Mouse (Mus musculus): ENCODE measurements at regions not wholly inside any gene's neighbourhood (a gene's known extent, or its start where the extent isn't known, plus 50 kb on each side); places are given as distances from the start of the nearest gene placed in this dataset.

- DNase-seq (ENCODE audit: low spot score) = no peak
- 87% methylated on average over 13 of the region's 13 CpGs for WGBS
- Histone ChIP-seq H3K4me3 (no peak overlapping the region), H3K9me3 (peaks cover 2% of the 10 kb centered on the region; the same call in 1 of the 2 replicates), H3K27ac (replicated peaks) (no peak overlapping the region), H3K4me1 (no peaks in the 10 kb centered on the region), H3K27me3 (replicated peaks; ENCODE audit: low read depth, poor library complexity, severe bottlenecking) (no peaks in the 10 kb centered on the region), H3K36me3 (replicated peaks) (no peaks in the 10 kb centered on the region)
Measured at GRCm38 (mm10) chr1:185587671-185588347, 133.2 kb downstream of the Slc30a10 start.

GRCm38 (mm10) chr1:185588348-185588719 lies 133.7 kb downstream of the Slc30a10 start:
- Histone ChIP-seq H3K27me3 (replicated peaks; ENCODE audit: low read depth, poor library complexity, severe bottlenecking) (no peaks in the 10 kb centered on the region), H3K4me3 (no peak overlapping the region), H3K4me1 (no peaks in the 10 kb centered on the region), H3K36me3 (replicated peaks) (no peaks in the 10 kb centered on the region), H3K9me3 (peaks cover 2% of the 10 kb centered on the region; the same call in 1 of the 2 replicates), H3K27ac (replicated peaks) (no peak overlapping the region)
- WGBS = 92% methylated on average over 4 of the region's 4 CpGs
- no peak for DNase-seq (ENCODE audit: low spot score)

- Histone ChIP-seq H3K27me3 (replicated peaks; ENCODE audit: low read depth, poor library complexity, severe bottlenecking) (no peaks in the 10 kb centered on the region), H3K4me3 (no peak overlapping the region), H3K4me1 (no peaks in the 10 kb centered on the region), H3K27ac (replicated peaks) (no peak overlapping the region), H3K36me3 (replicated peaks) (no peaks in the 10 kb centered on the region), H3K9me3 (peaks cover 5% of the 10 kb centered on the region; the same call in 1 of the 2 replicates)
- no peak for DNase-seq (ENCODE audit: low spot score)
- 84% methylated on average over 5 of the region's 5 CpGs for WGBS
Measured at GRCm38 (mm10) chr1:185596815-185597214, 142.2 kb downstream of the Slc30a10 start.

- H3K4me3 ChIP-seq = no peak overlapping the region
- no peaks in the 10 kb centered on the region for H3K27me3 ChIP-seq (replicated peaks; ENCODE audit: low read depth, poor library complexity, severe bottlenecking)
- DNase-seq (ENCODE audit: low spot score) = no peak
- WGBS = 89% methylated on average over 7 of the region's 7 CpGs
- H3K9me3 ChIP-seq = peaks cover 5% of the 10 kb centered on the region; the same call in 1 of the 2 replicates
- H3K4me1 ChIP-seq = no peaks in the 10 kb centered on the region
- no peak overlapping the region for H3K27ac ChIP-seq (replicated peaks)
- no peaks in the 10 kb centered on the region for H3K36me3 ChIP-seq (replicated peaks)
Measured at GRCm38 (mm10) chr1:185598514-185598913, 143.9 kb downstream of the Slc30a10 start.

- DNase-seq (ENCODE audit: low spot score) = no peak
- H3K4me1 ChIP-seq = no peaks in the 10 kb centered on the region
- H3K4me3 ChIP-seq = no peak overlapping the region
- no peaks in the 10 kb centered on the region for H3K36me3 ChIP-seq (replicated peaks)
- no peak overlapping the region for H3K27ac ChIP-seq (replicated peaks)
- H3K9me3 ChIP-seq = peaks cover 5% of the 10 kb centered on the region; the same call in 1 of the 2 replicates
- no peaks in the 10 kb centered on the region for H3K27me3 ChIP-seq (replicated peaks; ENCODE audit: low read depth, poor library complexity, severe bottlenecking)
- WGBS = 86% methylated on average over 1 of the region's 1 CpGs
Measured at GRCm38 (mm10) chr1:185601166-185601565, 146.5 kb downstream of the Slc30a10 start.

GRCm38 (mm10) chr1:185605996-185606395 lies 151.3 kb downstream of the Slc30a10 start:
- H3K36me3 ChIP-seq (replicated peaks) = no peaks in the 10 kb centered on the region
- no peak overlapping the region for H3K27ac ChIP-seq (replicated peaks)
- no peaks in the 10 kb centered on the region for H3K27me3 ChIP-seq (replicated peaks; ENCODE audit: low read depth, poor library complexity, severe bottlenecking)
- no peaks in the 10 kb centered on the region for H3K4me1 ChIP-seq
- DNase-seq (ENCODE audit: low spot score) = no peak
- no peak overlapping the region for H3K4me3 ChIP-seq
- 84% methylated on average over 4 of the region's 4 CpGs for WGBS
- no peaks in the 10 kb centered on the region for H3K9me3 ChIP-seq

GRCm38 (mm10) chr1:185607611-185608010 lies 153.0 kb downstream of the Slc30a10 start:
- WGBS = 86% methylated on average over 5 of the region's 5 CpGs
- H3K9me3 ChIP-seq = no peaks in the 10 kb centered on the region

GRCm38 (mm10) chr1:185608440-185608839 lies 153.8 kb downstream of the Slc30a10 start:
- no peaks in the 10 kb centered on the region for H3K4me1 ChIP-seq
- WGBS = 91% methylated on average over 3 of the region's 3 CpGs
- H3K4me3 ChIP-seq = no peak overlapping the region
- H3K36me3 ChIP-seq (replicated peaks) = no peaks in the 10 kb centered on the region
- H3K9me3 ChIP-seq = no peaks in the 10 kb centered on the region
- no peak for DNase-seq (ENCODE audit: low spot score)
- H3K27ac ChIP-seq (replicated peaks) = no peak overlapping the region
- H3K27me3 ChIP-seq (replicated peaks; ENCODE audit: low read depth, poor library complexity, severe bottlenecking) = no peaks in the 10 kb centered on the region

More at GRCm38 (mm10) chr1:185607611-185608010, 153.0 kb downstream of the Slc30a10 start:
- Histone ChIP-seq H3K4me1 (no peaks in the 10 kb centered on the region), H3K27me3 (replicated peaks; ENCODE audit: low read depth, poor library complexity, severe bottlenecking) (no peaks in the 10 kb centered on the region), H3K36me3 (replicated peaks) (no peaks in the 10 kb centered on the region), H3K4me3 (no peak overlapping the region), H3K27ac (replicated peaks) (no peak overlapping the region)
- DNase-seq (ENCODE audit: low spot score) = no peak

GRCm38 (mm10) chr1:185610586-185610985 lies 155.9 kb downstream of the Slc30a10 start:
- no peak for DNase-seq (ENCODE audit: low spot score)
- 75% methylated on average over 3 of the region's 3 CpGs for WGBS

GRCm38 (mm10) chr1:185615819-185616429 lies 161.3 kb downstream of the Slc30a10 start:
- DNase-seq (ENCODE audit: low spot score) = no peak
- no peaks in the 10 kb centered on the region for H3K9me3 ChIP-seq
- H3K27ac ChIP-seq (replicated peaks) = no peak overlapping the region
- peaks cover 7% of the 10 kb centered on the region; the same call in 1 of the 2 replicates for H3K4me1 ChIP-seq
- no peaks in the 10 kb centered on the region for H3K36me3 ChIP-seq (replicated peaks)
- no peaks in the 10 kb centered on the region for H3K27me3 ChIP-seq (replicated peaks; ENCODE audit: low read depth, poor library complexity, severe bottlenecking)
- 58% methylated on average over 10 of the region's 10 CpGs for WGBS
- H3K4me3 ChIP-seq = no peak overlapping the region

More at GRCm38 (mm10) chr1:185610586-185610985, 155.9 kb downstream of the Slc30a10 start:
- no peaks in the 10 kb centered on the region for H3K9me3 ChIP-seq
- H3K27ac ChIP-seq (replicated peaks) = no peak overlapping the region
- no peaks in the 10 kb centered on the region for H3K27me3 ChIP-seq (replicated peaks; ENCODE audit: low read depth, poor library complexity, severe bottlenecking)
- H3K4me3 ChIP-seq = no peak overlapping the region
- H3K4me1 ChIP-seq = no peaks in the 10 kb centered on the region
- no peaks in the 10 kb centered on the region for H3K36me3 ChIP-seq (replicated peaks)

- Histone ChIP-seq H3K27me3 (replicated peaks; ENCODE audit: low read depth, poor library complexity, severe bottlenecking) (no peaks in the 10 kb centered on the region), H3K4me3 (no peak overlapping the region), H3K36me3 (replicated peaks) (no peaks in the 10 kb centered on the region), H3K9me3 (no peaks in the 10 kb centered on the region), H3K27ac (replicated peaks) (no peak overlapping the region), H3K4me1 (peaks cover 7% of the 10 kb centered on the region; the same call in 1 of the 2 replicates)
- no peak for DNase-seq (ENCODE audit: low spot score)
- WGBS = 87% methylated on average over 4 of the region's 4 CpGs
Measured at GRCm38 (mm10) chr1:185617691-185618090, 163.0 kb downstream of the Slc30a10 start.

GRCm38 (mm10) chr1:185619011-185619410 lies 164.4 kb downstream of the Slc30a10 start:
- H3K4me1 ChIP-seq = peaks cover 7% of the 10 kb centered on the region; the same call in 1 of the 2 replicates
- no peaks in the 10 kb centered on the region for H3K27me3 ChIP-seq (replicated peaks; ENCODE audit: low read depth, poor library complexity, severe bottlenecking)
- DNase-seq (ENCODE audit: low spot score) = no peak
- no peaks in the 10 kb centered on the region for H3K36me3 ChIP-seq (replicated peaks)
- no peak overlapping the region for H3K4me3 ChIP-seq
- WGBS = 84% methylated on average over 9 of the region's 9 CpGs
- H3K27ac ChIP-seq (replicated peaks) = no peak overlapping the region
- no peaks in the 10 kb centered on the region for H3K9me3 ChIP-seq

GRCm38 (mm10) chr1:185628401-185628800 lies 173.8 kb downstream of the Slc30a10 start:
- H3K36me3 ChIP-seq (replicated peaks) = no peaks in the 10 kb centered on the region
- no peak overlapping the region for H3K27ac ChIP-seq (replicated peaks)
- H3K9me3 ChIP-seq = no peaks in the 10 kb centered on the region
- no peak for DNase-seq (ENCODE audit: low spot score)
- no peak overlapping the region for H3K4me3 ChIP-seq
- 83% methylated on average over 3 of the region's 3 CpGs for WGBS
- no peaks in the 10 kb centered on the region for H3K4me1 ChIP-seq
- H3K27me3 ChIP-seq (replicated peaks; ENCODE audit: low read depth, poor library complexity, severe bottlenecking) = no peaks in the 10 kb centered on the region

All from embryonic facial prominence, embryonic 10.5 days (tissue).